8 mouse cellular contexts compared by ENCODE assay signal in the genomic region with DNA sequence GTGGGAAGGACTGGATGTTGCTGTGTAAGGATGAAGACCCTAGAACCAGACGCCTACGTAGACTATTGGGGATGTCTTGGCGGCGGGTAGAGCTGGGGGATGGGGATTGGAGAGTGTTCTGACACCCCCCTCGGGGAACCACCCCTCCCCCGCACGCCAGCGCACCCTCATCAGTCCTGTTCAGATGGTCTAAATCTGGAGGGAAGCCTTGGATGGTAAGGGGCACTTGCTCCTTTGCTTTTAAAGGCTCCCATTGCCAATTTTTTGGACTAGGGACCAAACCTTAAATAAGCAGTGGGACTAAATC. TPM values are rescaled to one million over a fixed set of nuclear protein-coding genes. Genes with fewer than 3 reads are reported as not detected.
DNase-seq lines count a peak whose midpoint lies in the region; ATAC-seq and TF ChIP-seq lines count a peak whose summit lies in the region.

No protein-coding gene starts in this region.

- H3K79me2 ChIP-seq in C2C12 (ENCODE audit: control insufficient read depth, insufficient read depth): no peaks in the 10 kb centered on the region

- DNase-seq in heart, adult 9 months (ENCODE audit: low spot score in 2 of 2): no peak
- DNase-seq in cerebellum, postnatal 14 days: peak; percentile 32 to 35
- DNase-seq in Muller cell, postnatal 12 days (ENCODE audit: inconsistent ontology term): no peak

- no peak for TF ChIP-seq CTCF in C2C12 (IDR thresholded peaks at IDR 0.05; ENCODE audit: control insufficient read depth, insufficient read depth, insufficient read length)

- H3K4me1 ChIP-seq in heart, embryonic 14.5 days (ENCODE audit: control insufficient read depth in 2 of 2, insufficient read depth in 2 of 2, low read length in 2 of 2): no peaks in the 10 kb centered on the region; a peak in 1 of 4 replicates
- H3K4me1 ChIP-seq in hindbrain, embryonic 15.5 days (replicated peaks): peaks cover 4% of the 10 kb centered on the region; the same call in 1 of the 2 replicates
- peaks cover 13% of the 10 kb centered on the region; the same call in 1 of the 2 replicates for H3K4me1 ChIP-seq in midbrain, embryonic 13.5 days (replicated peaks)

- WGBS in heart, embryonic 14.5 days: 15% methylated on average over 8 of the region's 8 CpGs
- WGBS in hindbrain, embryonic 15.5 days: 7% methylated on average over 8 of the region's 8 CpGs
- WGBS in midbrain, embryonic 13.5 days: 6% methylated on average over 8 of the region's 8 CpGs

- H3K36me3 ChIP-seq in heart, embryonic 14.5 days (ENCODE audit: control insufficient read depth, insufficient read depth, low read length): no peaks in the 10 kb centered on the region
- H3K36me3 ChIP-seq in C2C12 (ENCODE audit: control insufficient read depth, insufficient read depth): no peaks in the 10 kb centered on the region
- H3K36me3 ChIP-seq in hindbrain, embryonic 15.5 days: no peaks in the 10 kb centered on the region
- H3K36me3 ChIP-seq in midbrain, embryonic 13.5 days: no peaks in the 10 kb centered on the region

- H3K9me3 ChIP-seq in heart, embryonic 14.5 days (ENCODE audit: control insufficient read depth, low read length): no peaks in the 10 kb centered on the region
- H3K9me3 ChIP-seq in hindbrain, embryonic 15.5 days: no peaks in the 10 kb centered on the region
- H3K9me3 ChIP-seq in midbrain, embryonic 13.5 days: no peaks in the 10 kb centered on the region

- H3K27me3 ChIP-seq in heart, embryonic 14.5 days (ENCODE audit: control insufficient read depth, insufficient read depth, low read length): no peaks in the 10 kb centered on the region
- no peaks in the 10 kb centered on the region for H3K27me3 ChIP-seq in C2C12 (ENCODE audit: control insufficient read depth, insufficient read depth, insufficient read length)
- no peaks in the 10 kb centered on the region for H3K27me3 ChIP-seq in hindbrain, embryonic 15.5 days
- no peaks in the 10 kb centered on the region for H3K27me3 ChIP-seq in midbrain, embryonic 13.5 days

- peak overlapping the region; percentile 73 for H3K4me2 ChIP-seq in heart, embryonic 14.5 days (ENCODE audit: low read length)
- H3K4me2 ChIP-seq in hindbrain, embryonic 15.5 days: peak overlapping the region; percentile 63
- H3K4me2 ChIP-seq in midbrain, embryonic 13.5 days (replicated peaks): peak overlapping the region; percentile 60

- H3K79me3 ChIP-seq in C2C12 (ENCODE audit: low read depth): no peaks in the 10 kb centered on the region

- peak overlapping the region; percentile 57 to 87 for H3K4me3 ChIP-seq in heart, embryonic 14.5 days (ENCODE audit: control insufficient read depth in 1 of 2, insufficient read depth in 1 of 2, low read depth in 1 of 2, low read length in 2 of 2)
- peak overlapping the region; percentile 46 for H3K4me3 ChIP-seq in C2C12 (ENCODE audit: insufficient read depth, poor library complexity, severe bottlenecking)
- peak overlapping the region; percentile 63 for H3K4me3 ChIP-seq in hindbrain, embryonic 15.5 days
- H3K4me3 ChIP-seq in midbrain, embryonic 13.5 days (replicated peaks): peak overlapping the region; percentile 59

- peak overlapping the region; percentile 73 for H3K9ac ChIP-seq in heart, embryonic 14.5 days (ENCODE audit: low read length)
- H3K9ac ChIP-seq in hindbrain, embryonic 15.5 days: peak overlapping the region; percentile 55
- peak overlapping the region; percentile 69 for H3K9ac ChIP-seq in midbrain, embryonic 13.5 days (replicated peaks)

- no peak for ATAC-seq in heart, embryonic 14.5 days (ENCODE audit: insufficient number of reproducible peaks, insufficient read depth, low FRiP score, low read depth)
- no peak; the same call in 1 of the 2 replicates for ATAC-seq in hindbrain, embryonic 15.5 days (ENCODE audit: low FRiP score, low read depth)
- ATAC-seq in midbrain, embryonic 13.5 days: peak; percentile 38; the same call in 1 of the 2 replicates
- ATAC-seq in monocyte, adult 5-6 weeks (replicated peaks; ENCODE audit: insufficient number of reproducible peaks, low FRiP score, low TSS enrichment, poor library complexity, severe bottlenecking): no peak

- no peak overlapping the region for H3K27ac ChIP-seq in heart, embryonic 14.5 days (replicated peaks in 1 of 2; ENCODE audit: control insufficient read depth in 1 of 2, insufficient read depth in 1 of 2, low read depth in 2 of 2, low read length in 2 of 2)
- H3K27ac ChIP-seq in hindbrain, embryonic 15.5 days (replicated peaks): peak overlapping the region; percentile 81
- peak overlapping the region; percentile 84 for H3K27ac ChIP-seq in midbrain, embryonic 13.5 days

- H3ac ChIP-seq in C2C12 (ENCODE audit: control insufficient read depth, insufficient read length, low read depth): no peak overlapping the region

TF ChIP-seq in C2C12, 6 proteins besides CTCF, POLR2A, EP300 and RAD21:
- TF ChIP-seq CEBPB (IDR thresholded peaks at IDR 0.05; ENCODE audit: low read depth) (no peak), MYOG (IDR thresholded peaks at IDR 0.05; ENCODE audit: control insufficient read depth, extremely low read depth, insufficient read length) (no peak), USF1 (IDR thresholded peaks at IDR 0.05; ENCODE audit: low read depth) (no peak), FOSL1 (IDR thresholded peaks at IDR 0.05; ENCODE audit: insufficient read depth, low read length, poor library complexity, severe bottlenecking) (no peak), MAX (IDR thresholded peaks at IDR 0.05) (no peak), MYOD1 (IDR thresholded peaks at IDR 0.05; ENCODE audit: control insufficient read depth, insufficient read length, low read depth) (no peak)

RNA-seq across cellular contexts. Expression of a gene that starts 1.1 kb away (rescaled TPM):
- polyA plus RNA-seq in heart, embryonic 14.5 days (2014; fragmentation: Nextera tagmentation; extraction: Ambion mirVana): 8.9 and 9.7 TPM in 2 replicates
- 2.2 TPM for polyA plus RNA-seq in C2C12 (2012; fragmentation: generic; extraction: Trizol)
- polyA plus RNA-seq in hindbrain, embryonic 15.5 days (2015; fragmentation: Nextera tagmentation; extraction: Ambion mirVana): 11.2 and 12.4 TPM in 2 replicates
- polyA plus RNA-seq in midbrain, embryonic 13.5 days (2015; fragmentation: Nextera tagmentation; extraction: Ambion mirVana): 16.1 and 16.7 TPM in 2 replicates
- total RNA-seq in monocyte, adult 5-6 weeks (2017): 179 to 261 TPM (median 185 TPM) in 3 replicates

Comparison
In these comparisons a context has a peak if more than half of its experiments do, and no peak if none do; other contexts are left out.
1. H3K27ac ChIP-seq: peak in hindbrain, embryonic 15.5 days (single experiment) and midbrain, embryonic 13.5 days (single experiment); none in heart, embryonic 14.5 days (0 of 2).
2. DNase-seq: peak in cerebellum, postnatal 14 days (2 of 2); none in heart, adult 9 months (0 of 2) and Muller cell, postnatal 12 days (single experiment).
3. Peak in every context shown above with its lines, with median percentiles within 50 percentile points of each other: H3K4me2 ChIP-seq, H3K4me3 ChIP-seq and H3K9ac ChIP-seq.